Mouse (Mus musculus) bone marrow macrophage, adult 2 months (primary cell): ENCODE results near the gene N4bp2l2.

Experiments used
- CTCF ChIP-seq: IDR thresholded peaks from 2 replicates; pipeline ENCODE4 v1.5.1; 2012; ENCODE audit warnings: low read depth, mild to moderate bottlenecking, low read length, moderate library complexity
- POLR2A ChIP-seq: IDR thresholded peaks from 2 replicates; pipeline ENCODE4 v1.6.1; 2012; ENCODE audit warnings: mild to moderate bottlenecking, low read depth, low read length, borderline replicate concordance

DNA sequence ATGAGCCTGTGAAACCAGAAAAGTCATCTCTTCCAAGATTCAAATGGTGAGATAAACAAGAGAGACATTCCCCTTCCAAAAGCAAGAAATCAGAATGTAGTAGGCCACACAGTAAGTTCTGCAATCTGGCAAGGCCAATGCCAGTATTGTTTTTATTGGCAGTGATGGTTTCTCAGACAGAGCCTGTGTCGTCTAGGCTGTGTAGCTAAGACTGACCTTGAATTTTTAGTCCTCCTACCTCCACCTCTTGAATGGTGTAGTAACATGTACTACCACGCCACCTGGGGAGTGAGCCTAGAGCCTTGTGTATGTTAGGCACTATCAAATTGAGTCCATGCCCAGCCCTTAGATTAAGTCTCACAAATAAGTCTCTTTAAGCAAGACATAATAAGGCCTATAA is 36.3 kb downstream of the N4bp2l2 start:
- TF ChIP-seq CTCF, result no peak
- TF ChIP-seq POLR2A, result no peak
